Mouse (Mus musculus) liver, adult (tissue): ENCODE measurements around the gene Zbed6.

Source experiments
- GATA4 ChIP-seq: IDR thresholded peaks from 2 replicates; pipeline ENCODE4 v1.6.1; 2014; ENCODE audit warnings: mild to moderate bottlenecking, low read length; ENCODE audit not compliant: insufficient replicate concordance

Zbed6 gene

DNA sequence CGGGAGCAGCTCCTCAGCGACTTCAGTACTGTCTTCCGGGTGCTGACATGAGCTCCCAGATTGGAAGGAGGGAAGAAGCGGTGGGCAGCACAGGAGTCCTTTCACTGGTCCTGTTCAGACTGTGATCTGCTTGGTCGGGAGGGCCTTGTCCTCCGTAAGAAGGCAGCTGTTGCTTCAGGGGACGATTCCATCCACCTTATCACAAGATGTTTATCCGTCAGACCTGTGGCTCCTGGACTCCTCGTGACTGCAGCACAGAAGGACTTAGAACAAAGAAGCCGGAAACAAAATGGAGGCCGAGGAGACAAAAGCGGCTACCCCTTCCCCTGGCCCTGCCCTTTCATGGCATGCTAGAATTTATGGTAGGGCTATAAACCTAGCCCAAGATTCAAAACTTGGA is 9.5 kb upstream of the Zbed6 start:
- TF ChIP-seq GATA4: no peak

DNA sequence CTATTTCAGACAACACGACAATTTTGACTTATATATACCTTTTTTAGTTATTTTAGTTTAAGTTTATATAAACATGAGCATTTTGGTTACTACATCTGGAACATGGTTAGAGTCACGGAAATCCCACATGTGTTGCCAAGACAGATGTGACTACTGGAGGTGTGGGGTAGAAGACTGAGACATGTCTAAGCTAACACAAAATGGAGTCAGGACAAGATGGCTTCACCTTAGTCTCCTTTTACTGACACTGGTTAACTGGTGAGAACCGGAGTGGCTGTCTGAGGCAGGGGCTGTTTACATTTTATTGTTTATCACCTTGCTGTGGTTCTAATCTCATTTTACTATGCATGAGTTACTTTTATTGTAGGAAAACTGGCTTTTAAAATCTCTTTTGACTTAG is 7.9 kb upstream of the Zbed6 start:
- no peak for TF ChIP-seq GATA4

DNA sequence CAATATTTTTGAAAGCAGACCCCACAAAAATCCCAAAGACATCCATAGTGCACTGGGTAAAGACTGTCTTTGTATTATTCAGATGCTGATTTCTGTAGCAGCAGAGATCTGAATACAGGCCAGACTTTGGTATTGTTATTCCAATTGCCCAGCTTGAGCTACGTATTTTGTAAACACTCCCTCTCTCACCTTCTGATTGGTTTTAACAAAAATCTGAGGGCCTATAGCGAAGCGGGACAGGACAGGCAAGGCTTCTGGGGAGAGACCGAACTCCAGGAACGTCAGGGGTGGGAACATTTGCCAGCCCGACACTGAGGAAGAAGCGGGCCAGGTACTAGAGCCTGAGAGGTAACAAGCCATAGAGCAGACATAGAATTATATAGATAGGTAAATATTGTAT is 7.0 kb upstream of the Zbed6 start:
- no peak for TF ChIP-seq GATA4

DNA sequence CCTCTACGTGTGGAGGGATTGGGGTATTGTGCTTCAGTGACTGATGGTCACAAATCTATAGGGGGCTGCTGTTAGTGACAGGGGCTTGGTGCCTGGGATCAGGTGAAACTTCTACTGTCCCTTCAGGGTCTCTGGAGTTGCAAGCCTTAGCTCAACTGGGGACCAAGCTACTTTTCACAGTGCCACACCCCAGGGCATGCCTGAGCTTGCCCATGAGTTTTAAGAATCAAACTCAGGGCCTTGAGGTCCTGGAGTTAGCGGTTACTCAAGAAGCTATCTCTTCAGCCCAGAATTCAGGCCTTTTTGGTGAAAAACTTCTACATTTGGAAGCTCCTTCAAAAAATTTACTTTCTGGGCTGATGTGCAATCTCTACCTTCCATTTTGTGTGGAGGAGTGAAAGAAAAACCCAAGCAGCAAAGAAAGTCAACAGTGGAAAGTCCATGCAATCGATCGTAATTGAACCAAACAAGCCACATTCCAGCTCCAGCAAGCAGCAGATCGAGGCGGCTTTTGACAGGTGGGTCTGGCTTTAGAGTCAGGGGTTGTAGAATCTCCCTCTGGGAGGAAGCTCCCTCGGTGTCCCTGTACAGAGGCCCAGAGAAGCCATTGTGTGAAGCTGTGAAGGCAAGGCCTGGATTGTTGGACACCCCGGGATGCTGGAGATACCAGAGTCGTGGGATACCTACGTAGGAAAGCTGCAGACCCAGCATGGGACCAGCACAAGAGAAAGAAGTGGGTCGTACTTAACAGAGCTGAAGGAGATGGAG is 3.7 kb upstream of the Zbed6 start:
- TF ChIP-seq GATA4: no peak

DNA sequence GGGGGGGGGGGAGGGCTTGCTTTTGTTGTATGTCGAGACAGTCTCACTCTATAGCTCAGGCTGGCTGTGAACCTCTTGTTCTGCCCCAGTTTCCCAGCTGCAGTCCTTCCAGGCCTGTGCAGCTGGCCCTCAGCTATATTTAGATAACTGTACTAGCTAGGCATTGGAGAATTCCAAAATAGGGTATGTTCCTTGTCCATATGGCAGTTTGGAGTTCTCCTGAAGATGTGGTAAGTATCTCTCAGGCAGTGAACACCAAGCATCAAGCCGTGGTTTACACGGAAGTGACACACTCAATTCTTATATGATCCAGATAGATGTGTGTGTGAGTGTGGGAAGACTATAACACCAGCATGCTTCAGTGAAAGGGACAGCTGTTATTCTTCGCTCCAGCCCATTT is 2.7 kb upstream of the Zbed6 start:
- TF ChIP-seq GATA4: no peak

DNA sequence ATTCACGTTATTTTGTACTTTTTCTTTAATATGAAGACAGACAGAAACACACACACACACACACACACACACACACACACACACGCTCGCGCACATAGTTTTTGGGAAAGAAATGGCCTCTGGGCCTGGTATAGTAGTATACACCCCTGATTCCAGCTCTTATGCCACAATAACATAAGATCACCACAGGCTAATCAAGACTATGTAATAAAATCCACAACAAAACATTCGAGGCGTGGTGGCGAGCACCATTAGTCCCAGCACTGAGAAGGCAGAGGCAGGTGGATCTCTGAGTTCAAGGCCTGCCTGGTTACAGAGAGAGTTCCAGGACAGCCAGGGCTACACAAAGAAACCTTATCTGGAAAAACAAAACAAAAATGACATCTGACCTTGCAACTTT is 2.3 kb upstream of the Zbed6 start:
- no peak for TF ChIP-seq GATA4

DNA sequence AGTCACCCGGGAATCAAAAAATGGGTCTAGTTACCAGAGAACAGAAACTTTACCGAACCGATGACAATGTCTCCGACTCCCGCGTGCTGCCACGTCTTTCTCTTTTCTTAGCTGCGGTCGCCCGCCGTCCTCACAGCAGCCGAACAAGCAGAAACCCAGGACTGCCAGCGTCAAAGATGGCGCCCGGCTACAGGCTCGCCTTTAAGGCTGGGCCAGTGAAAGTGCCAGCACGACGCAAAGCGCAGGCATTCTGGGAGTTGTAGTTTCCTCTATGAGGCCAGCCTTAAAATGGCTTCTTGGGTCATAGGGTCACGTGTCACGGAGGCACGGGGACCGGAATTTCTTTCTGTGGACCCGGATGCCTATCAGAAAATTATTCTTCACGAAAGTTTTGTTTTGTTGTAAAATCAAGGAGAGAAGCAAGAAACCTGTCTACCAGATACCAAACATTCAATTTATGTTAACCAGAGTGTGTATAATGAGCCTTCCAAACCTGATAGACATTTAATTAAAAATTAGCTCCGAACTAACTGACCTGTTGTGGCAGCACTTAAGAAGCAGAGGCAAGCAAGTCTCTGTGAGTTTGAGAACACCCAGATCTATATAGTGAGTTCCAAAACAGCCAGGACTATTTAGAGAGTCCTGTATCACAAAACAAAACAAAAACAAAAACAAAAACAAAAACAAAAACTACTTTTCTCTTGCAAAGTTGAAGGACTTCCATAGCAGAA is 683 bp upstream of the Zbed6 start, which contains the start of gene Gm38394:
Gm38394 (minus strand) TSS at position 116 of the 731 bp plus-strand sequence.
- TF ChIP-seq GATA4: no peak

DNA sequence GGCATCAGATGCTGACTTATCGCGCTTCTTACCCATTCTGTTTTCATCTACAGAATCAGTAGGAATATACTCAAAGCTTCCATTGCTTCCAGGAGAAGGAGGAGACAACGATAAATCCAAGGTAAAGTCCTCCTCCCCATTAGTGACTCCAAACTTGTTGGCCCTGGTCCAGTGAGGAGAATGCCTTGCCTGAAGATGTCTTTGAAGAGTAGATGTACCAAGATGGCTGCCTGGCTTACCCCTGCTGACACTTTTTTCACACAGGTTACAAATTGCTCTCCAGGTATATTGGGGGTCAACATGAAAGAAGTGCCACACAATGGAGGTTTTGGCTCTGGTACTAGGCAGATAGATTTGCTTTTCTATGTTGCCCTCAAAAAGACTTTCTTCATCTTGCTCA is 1.8 kb downstream of the Zbed6 start:
- no peak for TF ChIP-seq GATA4

DNA sequence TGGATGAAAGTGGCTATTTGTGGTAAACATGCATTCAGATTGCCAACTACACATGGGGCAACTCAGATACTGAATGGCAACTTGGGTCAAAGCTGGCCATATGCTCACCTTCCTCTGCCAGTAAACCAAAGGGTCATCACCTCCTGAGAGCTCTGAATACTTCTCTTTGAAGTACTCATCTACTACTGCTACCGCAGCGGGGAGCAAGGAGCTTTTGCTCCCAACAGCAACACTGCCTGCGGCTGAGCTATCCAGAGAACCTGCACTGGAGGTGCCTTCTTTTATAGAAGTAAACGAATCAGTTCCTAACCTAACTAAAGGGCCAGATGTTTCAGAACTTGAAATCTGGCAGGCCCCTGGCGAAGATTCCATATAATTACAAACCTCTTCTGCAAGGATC is 3.9 kb downstream of the Zbed6 start:
- TF ChIP-seq GATA4: no peak

DNA sequence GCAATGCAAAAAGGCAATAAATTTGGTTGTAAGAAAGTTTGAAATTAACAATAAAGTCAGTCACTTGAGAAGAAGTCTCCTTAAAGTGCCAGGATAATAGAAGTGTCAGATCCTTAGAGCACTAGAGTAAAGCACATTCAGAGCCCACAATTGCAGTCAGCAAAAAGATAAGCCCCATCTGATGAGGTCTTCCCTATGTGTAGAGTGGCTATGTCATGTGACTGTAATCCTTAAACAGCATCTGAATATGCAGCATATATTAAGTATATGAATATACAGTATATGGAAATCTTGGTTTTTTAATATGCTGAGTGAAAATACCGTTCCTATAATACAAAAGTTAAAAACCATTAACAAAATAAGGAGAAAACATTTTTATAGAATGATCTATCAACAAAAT is 7.7 kb downstream of the Zbed6 start:
- no peak for TF ChIP-seq GATA4

DNA sequence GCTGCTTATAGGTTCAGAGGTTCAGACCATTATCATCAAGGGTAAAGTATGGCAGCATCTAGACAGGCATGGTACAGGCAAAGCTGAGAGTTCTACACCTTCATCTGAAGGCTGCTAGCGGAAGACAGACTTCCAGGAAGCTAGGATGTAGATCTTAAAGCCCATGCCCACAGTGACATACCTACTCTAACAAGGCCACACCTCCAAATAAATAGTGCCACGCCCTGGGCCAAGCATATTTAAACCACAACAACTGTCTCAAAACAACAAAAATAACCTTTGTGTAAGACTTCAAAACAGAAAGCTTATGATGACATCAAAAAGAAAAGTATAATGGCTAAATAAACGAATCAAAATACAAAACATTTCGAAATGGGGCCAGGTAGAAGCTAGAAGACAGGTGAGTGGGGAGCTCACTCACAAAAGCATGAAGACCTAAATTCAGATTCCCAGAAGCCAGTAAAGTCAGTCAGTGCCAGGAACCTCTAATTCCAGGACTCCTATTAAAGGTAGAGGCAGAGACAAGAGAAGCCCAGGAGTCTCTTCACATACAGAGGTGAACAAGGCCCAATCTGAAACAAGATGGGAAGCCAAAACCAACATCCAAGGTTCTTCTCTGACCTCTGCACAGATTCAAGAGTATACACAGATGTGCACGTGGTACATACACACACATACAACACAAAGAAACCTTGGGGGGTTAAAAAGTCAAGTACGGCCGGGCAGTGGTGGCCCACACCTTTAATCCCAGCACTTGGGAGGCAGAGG is 10.2 kb downstream of the Zbed6 start:
- TF ChIP-seq GATA4: no peak

DNA sequence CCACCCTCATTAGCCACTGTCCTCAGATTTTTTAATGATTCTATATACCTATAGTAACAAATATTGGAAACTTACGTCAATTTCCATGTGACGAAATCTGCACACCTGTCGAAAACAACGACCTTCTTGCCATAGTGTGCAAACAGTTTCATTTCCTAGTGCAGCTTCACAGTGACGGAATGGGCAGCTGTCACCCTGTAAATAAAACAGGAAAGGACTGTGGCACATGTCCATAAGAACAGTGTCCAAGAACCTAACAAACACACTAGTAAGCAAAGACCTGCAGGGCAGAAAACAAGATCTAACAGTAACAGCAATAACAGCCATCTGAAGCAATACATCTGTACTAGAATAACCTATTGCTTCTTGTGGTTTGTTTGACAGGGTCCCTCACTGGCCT is 15.0 kb downstream of the Zbed6 start:
- TF ChIP-seq GATA4: no peak

DNA sequence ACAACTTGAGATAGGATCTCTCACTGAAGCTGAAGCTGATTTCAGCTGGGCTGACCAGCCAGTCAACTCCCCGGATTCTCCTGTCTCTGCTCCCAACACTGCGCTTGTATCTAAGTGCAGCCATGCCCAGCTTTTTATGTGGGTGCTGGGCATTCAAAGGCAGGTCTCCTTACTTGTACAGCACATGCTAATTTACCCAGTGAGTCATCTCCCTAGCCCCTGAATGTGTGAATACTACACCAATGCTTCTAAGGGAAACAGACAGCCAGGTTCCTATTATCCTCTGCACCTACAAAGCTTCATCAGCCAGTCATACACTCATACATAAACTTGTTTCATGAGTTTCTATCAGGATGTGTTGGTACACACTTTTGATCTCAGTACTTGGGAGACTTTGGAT is 19.5 kb downstream of the Zbed6 start:
- no peak for TF ChIP-seq GATA4

DNA sequence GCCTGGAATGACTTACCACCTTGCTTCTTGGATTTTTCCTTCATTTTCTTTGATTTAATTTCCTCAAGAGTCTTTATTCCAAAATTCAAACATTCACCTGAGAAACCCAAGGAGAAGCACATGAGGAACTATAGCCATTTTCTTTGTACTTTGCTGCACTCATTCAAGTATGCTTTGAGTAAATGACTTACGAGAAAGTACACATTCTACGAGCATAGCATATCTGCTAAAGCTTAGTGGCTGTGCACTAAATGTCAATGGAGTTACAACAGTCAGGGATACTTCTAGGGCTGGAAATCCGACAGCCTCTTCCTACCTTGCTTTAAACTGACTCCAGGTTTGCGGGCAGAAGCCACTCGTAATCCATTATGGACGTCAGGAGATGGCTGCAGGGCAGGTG is 22.2 kb downstream of the Zbed6 start:
- no peak for TF ChIP-seq GATA4

DNA sequence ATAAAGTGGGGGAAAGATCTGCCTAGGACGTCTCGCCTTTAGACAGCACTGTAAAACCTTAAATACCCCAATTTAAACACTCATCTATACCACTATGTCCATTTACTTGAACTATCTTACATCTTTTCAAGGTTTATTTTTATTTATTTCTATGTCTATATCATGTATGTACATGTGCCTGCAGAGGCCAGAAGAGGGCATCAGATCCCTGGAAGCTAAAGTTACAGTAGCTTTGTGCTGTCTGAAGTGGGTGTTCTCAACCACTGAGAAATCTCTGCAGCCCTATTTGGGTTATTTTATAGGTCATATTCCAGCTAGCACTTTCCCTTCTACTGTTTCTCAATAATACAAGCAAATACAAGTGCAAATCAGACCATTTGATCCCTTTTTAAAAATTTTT is 28.5 kb downstream of the Zbed6 start:
- no peak for TF ChIP-seq GATA4

DNA sequence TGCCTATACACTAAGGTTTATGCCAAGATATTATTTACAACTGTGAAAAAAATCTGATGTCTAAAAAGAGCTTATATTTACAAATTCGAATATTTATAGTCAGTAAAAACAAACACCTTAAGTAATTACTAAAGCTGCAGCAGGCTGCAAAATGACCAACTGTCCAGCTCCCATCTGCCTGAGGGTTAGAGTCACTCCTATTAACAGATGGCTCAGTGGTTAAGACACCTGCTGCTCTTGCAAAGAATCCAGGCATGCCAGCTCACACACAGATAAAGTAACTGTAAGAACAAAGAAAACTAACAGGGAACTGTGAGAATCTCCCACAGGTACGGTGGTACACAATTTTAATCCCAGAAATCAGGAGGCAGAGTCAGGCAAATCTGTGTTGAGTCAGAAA is 35.6 kb downstream of the Zbed6 start:
- TF ChIP-seq GATA4: no peak

DNA sequence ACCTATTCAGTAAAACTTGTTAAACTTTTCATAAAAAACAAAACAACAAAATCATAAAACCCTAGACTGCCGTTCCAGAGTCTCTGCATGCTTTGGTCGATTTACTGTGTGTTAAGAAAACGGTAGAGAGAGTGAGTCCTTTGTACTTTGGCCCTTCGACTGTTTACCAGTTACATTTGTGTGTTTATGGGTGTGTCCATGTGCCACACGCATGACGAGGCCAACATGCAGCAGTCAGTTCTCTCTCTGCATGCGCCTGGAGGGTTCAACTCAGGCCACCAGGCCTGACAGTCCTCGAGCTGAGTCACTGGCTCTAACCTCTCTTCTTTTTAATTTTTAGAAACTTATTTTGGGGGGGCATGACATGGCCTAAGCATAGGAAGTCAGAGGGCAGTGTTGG is 42.4 kb downstream of the Zbed6 start:
- no peak for TF ChIP-seq GATA4

DNA sequence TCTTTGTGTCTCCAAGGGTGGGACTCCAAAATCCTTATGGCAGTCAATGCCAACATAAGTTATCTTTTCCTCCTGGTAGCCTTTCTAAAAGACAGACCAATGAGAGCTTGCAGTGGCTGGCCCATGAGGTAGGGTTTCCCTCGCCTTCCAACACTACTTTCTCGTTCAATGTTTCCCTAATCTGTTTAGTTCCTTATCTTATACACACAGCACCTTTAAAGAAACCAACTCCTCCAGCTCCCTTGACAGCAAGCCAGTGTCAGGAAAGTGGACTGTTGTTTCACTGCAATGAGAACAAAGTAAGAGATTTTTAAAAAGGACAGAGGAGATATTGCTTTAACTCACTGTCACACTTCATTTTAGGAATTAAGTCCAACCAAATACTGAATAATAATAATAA is 42.8 kb downstream of the Zbed6 start:
- TF ChIP-seq GATA4: no peak
